Mouse (Mus musculus) gastrocnemius, postnatal 36 days (tissue): ENCODE measurements around the gene Ccdc88c. TPM values are rescaled to one million over a fixed set of nuclear protein-coding genes. Genes with fewer than 3 reads are reported as not detected.

Experiments used
- DNase-seq, 2 experiments: peaks; one replicate each; pipeline ENCODE4 v3.0.0; 2022
- intact Hi-C: fragments of 180-260 bp; cut with DNase I; formaldehyde crosslinking; loops from one replicate; pipeline ENCODE4 v1.15.1; 2025
- total RNA-seq, 2 experiments: library from RNA; stranded (reverse); gene quantifications; 2 replicates each; pipeline ENCODE4 v1.2.3; 2021

Ccdc88c gene
- total RNA-seq, 2 experiments from 2014 or later = 32.3 to 33.9 TPM

DNA sequence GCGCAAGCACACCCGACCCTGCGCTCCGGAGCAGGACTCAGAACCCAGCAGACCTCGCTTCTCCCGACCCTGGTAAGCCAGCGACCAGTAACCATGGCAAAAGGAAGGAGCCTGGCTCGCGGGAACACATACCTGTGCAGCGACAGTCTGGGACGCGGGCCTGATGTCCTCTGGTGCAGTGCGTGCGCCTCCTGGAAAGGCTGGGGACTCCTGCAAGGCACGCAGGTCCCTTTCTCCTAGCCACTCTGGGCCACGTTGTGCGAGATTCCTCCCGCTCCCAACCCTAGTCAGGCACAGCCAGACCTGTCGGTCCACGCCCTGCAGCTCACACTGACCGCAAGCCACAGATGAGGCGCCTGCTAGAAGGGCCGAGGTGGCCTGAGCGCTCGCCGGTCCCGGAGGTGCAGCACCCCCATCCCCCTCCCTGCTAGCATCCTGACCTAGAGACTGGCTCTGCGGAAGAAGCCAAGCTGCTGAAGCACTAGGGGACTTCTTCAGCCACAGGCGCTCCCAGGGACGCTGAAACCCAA, 129.7 kb downstream of the Ccdc88c start:
- intact Hi-C loops = no loop called here
- no peak for DNase-seq

DNA sequence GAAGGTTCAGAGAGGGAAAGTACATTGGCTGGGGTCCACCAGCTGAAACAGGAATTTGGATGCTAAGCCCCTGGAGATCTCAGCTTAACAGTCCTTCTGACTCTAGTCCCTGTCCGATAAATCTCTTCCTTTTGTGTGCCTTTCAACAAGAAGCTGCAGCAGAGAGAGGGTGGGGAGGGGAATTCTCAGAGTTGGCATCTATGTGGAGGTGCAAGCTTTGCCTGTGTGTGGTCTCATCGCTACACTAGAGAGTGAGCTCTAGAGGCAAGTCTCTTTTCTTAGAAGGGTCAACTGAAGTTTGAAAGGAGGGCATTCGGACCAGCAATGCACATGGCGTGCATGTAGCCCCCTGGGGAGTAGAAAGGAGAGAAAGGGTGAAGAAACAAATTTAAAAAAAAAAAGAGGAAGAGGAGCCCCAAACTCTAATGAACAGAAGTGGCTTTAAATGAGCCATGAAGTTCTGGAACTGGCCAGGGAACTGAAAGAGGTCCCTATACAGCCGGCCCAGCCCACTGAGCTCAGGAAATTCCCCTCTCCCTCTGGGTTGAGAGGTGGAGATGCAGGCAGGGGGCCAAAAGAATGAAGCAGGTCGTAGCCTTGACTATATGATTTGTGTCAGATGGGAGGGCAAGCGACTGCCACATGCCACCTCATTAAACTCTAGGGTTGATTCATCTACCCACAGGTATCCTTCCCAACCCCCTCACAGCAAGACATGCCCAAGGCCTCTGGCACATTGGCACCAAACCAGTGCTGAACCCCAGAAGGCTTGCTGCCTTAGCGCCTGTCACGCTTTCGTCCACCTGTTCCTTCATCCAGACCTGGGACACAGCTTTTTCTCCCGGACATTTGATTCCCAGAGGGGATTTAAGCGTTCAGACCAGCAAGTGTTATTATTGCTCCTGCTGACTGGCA, 130.9 kb downstream of the Ccdc88c start:
- no peak for DNase-seq
- intact Hi-C loops = no loop called here

DNA sequence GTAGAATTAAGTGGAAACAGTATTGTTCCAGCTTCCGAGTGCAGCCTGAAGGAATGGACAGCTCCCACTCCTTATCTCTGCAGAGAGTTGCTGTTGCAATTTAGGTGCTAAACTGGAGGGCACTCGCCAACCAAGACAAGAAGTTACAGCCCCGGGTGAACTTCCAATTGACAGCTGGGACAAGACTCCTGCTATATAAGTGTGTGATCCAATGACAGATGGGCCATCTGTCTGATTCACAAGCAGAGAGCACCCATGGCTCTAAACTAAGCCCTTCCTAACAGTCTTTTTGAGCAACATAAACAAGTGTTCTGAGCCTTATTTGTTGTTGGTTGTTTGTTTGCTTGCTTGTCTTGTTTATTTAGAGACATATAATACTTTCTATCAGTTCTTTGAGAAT, 132.2 kb downstream of the Ccdc88c start:
- intact Hi-C loops = no loop called here
- no peak for DNase-seq

DNA sequence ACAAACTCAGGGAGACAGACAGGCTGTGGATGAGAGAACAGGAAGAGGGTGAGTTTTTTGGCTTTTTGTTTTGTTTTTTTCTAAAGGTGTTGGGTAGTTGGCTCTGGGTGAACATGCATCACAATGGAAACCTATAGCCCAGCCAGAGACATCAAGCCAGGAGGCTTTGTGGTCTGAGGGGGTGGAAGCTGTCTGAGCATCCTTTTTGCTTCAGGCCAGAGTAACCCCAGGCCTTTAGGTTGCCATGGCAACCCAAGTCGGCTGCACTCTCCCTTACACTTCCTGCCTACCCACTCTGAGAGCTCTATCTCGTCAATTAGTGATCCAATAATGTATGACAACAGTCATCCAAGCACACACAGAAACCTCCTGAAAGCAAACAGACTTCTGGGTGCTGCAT, 133.4 kb downstream of the Ccdc88c start:
- intact Hi-C loops = no loop called here
- no peak for DNase-seq

DNA sequence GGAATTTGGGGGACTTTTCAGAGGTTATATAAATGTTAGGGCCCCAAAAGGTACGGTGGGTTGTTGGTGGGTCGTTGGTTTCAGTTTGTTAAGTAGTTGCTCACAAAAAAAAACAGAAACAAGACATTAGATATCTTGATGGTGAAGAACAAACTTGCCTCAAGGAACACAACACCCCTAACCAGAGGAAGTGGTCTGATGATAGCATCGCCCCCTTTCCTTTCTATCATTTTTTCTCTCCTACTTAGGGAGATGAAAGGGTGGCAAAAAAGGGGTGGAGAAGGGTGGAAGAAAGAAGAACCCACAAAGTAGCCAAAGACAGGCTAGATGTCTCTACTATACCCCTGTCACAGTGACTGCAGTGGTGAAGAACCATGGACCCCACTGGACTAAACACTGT, 138.3 kb downstream of the Ccdc88c start:
- DNase-seq = no peak
- intact Hi-C loops = no loop called here

DNA sequence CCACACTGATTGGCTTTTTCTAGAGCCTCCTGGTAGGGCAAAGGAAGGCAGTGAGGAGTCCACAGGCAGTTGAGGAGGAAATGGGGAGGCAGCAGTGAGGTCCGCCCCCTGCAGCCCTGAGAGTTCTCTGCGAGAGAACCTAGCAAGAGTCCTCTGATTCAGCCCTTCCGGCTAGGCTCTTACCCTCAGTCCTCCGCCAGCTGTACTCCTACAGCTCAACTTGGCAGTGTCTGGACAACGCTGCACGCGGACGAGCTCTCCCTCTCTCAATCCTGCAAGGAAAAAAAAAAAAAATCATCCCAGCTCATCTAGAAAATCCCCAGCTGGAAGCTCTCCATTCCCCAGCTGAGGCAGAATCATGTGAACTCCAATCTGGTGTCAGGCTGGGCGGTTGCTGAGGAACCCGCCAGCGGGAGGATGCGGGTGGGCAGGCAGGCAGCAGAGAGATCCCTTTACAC, 141.0 kb downstream of the Ccdc88c start:
- intact Hi-C loops = no loop called here
- DNase-seq = peak in 1 of 2 experiments; percentile 28

DNA sequence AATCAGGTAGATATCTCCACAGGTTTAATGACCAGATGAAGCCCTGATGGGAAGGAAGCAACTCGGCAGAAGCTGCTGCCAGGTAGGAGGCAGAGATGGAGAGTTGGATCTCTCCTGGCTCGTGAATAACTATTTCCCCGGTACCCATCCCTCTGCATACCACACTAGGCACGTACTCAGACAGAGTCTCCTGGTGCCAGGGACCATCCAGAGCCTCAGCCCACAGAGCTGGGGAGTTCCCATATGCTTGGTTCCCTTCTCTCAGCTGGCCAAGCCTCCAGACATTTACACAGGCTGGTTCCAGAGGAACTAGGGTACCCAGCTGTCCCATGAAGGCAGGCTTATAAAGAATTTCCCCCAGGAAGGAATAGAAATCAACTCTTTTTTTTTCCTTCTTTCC, 142.0 kb downstream of the Ccdc88c start:
- intact Hi-C loops = no loop called here
- no peak for DNase-seq

DNA sequence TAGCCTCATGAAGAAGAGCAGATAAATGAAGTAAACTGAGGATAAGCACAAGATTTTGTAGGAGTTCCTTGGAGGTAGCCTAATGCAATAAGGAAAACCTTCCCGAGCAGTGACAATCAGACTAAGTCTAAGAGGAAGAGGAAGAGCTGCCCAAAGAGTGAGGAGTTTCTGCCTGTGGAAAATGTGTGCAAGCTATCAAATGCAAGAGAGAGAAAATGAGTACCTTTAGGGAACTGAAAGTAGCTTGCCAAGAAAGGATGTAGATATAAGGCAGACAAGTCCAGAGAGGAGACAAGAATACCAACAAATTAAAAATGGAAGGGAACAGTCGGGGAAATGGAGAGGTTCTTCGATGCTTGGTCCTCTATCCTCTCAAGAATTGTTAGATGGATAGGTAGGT, 143.3 kb downstream of the Ccdc88c start:
- no peak for DNase-seq
- intact Hi-C loops = no loop called here

DNA sequence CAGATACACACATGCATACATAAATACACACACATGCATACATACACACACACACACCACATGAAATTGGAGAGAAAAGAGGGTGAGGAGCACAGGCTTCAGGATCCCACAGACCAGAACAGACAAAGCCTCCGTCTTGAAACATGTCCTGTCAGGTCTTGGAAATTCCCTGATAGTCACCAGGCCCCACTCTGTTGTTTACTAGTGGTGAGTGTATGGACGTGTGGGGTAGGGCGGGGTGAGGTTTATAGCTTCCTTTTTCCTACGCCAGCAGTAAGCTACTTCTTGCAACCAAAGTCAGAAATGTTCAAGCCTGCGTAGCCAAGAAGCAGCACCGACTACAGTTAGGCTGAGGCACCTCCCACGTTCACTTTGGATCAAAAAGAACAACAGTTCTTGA, 145.7 kb downstream of the Ccdc88c start:
- no peak for DNase-seq
- intact Hi-C loops = no loop called here

DNA sequence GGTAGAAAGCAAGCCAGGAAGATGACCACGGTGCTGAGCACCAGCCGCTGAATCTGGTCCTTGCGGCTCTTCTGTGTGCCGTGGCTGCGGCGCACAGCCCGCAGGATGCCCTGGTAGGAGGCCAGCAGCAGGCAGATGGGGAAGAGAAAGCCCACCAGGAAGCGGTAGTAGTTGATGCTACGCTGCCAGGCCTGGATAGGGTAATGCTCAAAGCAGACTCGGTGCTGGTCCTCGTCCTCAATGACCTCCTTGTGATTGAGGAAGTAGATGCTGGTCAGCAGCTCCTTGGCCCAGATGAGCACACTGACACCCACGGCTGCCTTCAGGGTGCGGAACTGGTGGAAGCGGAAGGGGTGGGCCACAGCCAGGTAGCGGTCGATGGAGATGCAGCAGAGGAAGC, 150.3 kb downstream of the Ccdc88c start:
- DNase-seq = no peak
- intact Hi-C loops = no loop called here

DNA sequence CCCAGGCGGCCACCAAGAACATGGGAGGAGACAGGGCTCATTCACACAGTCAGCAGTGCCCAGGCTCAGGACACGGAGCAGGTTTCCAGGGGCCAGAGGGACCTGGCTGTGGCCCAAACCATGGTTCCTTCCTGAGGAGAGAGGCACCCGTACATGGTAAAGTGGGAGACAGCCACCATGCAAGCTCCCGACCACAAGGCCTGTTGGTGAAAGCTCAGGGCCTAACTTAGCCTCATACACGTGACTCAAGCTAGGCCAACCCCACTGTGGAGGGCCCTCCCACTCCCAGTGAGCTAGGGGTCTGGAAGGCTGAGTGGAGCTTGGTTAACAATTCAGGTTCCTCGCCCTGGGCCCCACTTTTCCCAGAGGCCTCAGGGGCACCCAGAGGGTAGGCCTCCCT, 150.9 kb downstream of the Ccdc88c start:
- intact Hi-C loops = no loop called here
- no peak for DNase-seq

DNA sequence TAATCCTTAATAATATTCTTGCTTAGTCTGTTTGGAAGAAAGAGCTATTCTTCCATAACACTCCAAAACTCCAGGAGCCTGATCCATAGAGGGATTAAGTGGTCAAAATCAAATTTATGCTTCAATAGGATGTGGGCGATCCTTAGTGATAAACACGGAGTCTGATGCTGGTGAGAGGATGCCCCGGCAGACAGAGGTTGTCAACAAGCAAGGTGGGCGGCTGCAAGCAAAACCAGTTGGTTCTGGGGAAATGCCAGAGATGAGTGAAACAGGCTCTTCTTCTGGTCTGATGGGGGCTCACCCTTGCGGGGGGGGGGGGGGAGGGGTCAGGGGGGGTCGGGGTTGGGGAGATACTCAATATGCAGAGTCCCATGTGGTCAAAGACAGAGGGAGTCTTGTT, 152.9 kb downstream of the Ccdc88c start:
- DNase-seq = no peak
- intact Hi-C loops = no loop called here

DNA sequence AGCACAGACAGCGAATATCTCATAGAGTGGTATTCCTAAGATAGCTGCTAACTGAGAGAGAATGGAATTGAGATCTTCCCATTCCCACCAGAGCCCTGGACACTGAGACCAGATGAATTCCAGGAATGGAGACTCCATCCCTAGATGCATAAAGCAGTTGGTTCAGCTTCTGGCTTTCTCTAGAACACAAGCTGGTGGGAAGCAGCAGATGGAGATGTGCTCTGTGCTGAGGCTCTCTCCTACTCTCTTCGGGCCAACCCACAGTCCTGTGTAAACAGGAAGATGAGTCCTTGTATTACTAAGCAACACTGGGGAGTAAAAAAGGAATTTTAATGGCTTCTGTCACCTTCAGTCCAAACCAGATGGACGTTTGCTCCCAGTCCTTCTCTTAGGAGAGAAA, 153.3 kb downstream of the Ccdc88c start:
- intact Hi-C loops = no loop called here
- DNase-seq = no peak

DNA sequence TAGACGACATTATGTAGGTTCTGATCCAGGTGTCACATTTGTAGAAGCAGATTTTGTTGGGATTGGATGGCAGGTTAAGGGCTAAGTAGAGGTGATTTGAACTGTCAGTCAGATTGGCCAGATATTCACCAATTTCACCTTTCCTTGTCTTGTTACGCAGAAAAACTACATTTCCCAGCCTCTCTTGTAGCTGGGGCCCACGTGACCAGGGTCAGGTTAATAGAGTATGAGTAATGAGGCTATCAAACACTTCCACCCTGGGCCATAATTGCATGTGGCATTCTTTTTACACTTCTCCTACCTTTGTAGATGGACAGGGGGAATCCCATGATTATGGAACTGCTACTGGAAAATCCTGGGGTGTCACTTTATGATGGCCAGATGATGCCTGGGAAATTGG, 155.2 kb downstream of the Ccdc88c start:
- intact Hi-C loops = no loop called here
- no peak for DNase-seq

DNA sequence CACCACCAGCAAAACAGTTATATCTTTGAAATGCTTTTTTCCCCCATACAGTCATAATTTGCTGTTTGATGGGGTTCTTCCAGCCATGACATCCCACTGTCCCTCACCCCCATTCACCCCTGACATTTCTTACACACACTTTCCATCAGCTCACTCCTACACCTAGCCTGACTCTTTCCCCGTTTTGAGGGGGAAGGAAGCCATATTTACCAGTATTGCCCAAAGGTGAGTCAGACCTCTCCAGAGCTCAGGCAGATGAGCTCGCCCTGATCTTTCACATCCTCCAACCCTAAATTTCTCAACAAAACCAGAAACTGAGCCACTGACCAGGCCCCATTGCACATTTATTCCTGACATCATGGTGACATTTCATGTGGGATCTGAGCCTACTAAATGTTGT, 157.0 kb downstream of the Ccdc88c start:
- intact Hi-C loops = no loop called here
- no peak for DNase-seq

DNA sequence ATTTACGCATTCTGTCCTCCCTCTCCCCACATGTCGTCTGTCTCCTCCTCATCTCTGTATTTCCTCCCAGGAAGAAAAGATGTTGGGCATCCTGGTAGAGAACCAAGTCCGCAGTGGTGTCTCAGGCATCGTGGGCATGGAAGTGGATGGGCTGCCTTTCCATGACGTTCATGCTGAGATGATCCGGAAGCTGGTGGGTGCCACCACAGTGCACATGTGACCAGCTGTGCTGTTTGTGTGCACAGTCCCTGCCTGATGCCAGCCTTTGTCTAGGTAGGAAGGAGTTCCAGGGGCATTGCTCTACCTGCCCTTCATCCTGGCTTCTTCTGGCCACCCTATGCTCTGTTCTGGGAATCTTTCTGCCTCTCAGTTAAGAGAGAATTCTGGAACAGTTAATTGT, 157.6 kb downstream of the Ccdc88c start:
- DNase-seq = no peak

DNA sequence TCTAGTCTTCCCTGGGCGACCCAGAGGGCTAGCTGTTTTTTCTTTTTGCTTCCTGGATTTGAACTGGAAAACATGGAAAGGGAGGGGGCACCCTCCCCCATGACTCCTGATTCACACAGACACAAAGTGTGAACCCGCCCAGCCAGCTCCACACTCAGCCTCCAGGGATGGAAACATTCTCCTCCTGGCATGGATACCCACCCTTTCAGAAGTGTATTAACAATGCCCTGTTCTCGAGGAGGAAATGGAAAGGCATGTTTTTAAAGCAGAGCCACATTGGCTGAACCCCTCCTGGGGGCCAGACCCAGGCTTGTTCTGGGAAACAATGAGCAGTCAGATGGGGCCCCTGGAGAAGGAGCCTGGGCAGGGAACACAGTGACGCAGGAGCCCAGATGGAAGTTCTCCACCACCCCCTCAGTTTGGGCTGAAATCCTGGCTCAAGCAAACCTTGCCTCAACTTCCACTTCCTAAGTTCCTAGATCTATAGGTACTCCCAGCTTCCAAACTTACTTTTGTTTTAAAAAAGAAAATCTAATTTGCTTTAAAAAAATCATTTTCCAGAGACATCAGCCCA, 160.7 kb downstream of the Ccdc88c start:
- DNase-seq = no peak
- intact Hi-C loops = loop anchor here (5.0 kb wide), 1 partner anchor 39 kb away; the partner anchor contains the start of gene Gpr68

More for the DNA sequence above, 157.6 kb downstream of the Ccdc88c start:
- intact Hi-C loops = no loop called here

DNA sequence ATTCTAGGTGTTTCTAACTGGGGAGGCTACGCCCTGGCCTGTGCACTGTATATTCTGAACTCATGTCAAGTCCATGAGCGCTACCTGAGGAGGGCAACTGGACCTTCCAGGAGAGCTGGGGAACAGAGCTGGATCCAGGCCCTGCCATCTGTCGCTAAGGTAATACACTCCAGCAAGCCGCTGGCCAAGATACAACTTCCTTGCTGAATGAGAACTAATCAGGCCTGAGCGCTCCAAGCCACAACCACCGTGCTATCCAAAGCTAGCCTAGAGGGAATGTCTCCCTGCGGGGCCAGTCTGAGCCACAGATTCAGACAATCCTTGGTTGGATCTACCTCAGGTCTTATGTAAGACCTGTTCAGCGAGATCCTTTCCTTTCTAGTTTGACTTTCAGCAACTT, 161.8 kb downstream of the Ccdc88c start:
- DNase-seq = peak; percentile 29 to 51
- intact Hi-C loops = loop anchor here (5.0 kb wide), 1 partner anchor 40 kb away; the partner anchor contains the start of gene Gpr68

DNA sequence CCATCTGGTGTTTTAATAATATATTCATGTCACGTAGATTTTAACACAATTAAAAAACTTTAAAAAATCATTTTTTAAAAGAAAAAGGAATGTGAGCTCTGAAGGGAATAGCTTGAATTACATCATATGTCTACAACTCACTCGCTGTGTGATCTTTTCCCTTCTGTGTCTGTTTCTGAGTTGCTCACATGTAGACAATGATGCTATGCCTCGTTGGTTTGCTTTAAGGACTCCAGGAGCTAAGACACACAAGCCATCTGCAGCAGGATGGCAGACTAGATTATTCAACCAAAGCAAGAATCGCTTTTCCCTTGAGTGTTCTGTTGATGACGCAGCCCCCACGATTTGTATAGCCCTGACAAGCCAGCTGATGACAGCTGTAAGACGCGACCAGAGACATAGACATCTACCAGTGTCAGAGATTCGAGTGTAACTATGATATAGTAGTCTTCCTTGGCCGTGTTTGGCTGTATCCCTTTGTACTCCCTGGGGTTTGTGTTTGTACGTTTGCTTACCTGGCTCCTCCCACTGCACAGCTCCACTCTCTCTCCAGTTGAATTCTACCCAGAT, 163.3 kb downstream of the Ccdc88c start:
- DNase-seq = no peak
- intact Hi-C loops = loop anchor here (5.0 kb wide), 1 partner anchor 42 kb away; the partner anchor contains the start of gene Gpr68

DNA sequence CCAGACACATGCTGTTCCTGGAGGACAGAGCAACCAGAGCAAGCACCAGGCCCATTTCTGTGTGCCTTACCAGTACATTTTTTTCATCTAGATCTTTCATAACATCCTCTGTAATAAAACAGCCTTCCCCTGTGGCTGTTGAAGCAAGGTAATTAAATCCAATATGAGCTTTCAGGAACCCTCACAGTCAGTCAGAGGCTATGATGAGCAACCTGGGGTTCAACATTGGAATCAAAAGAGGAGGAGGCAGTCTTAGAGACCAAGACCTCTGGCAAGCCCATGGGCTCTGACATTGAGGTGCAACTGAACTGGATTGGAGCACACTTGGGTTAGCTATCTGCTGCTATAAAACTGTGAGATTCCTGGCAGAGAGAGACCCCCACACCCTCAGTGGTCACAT, 163.8 kb downstream of the Ccdc88c start:
- intact Hi-C loops = loop anchor here (5.0 kb wide), 1 partner anchor 42 kb away; the partner anchor contains the start of gene Gpr68

DNA sequence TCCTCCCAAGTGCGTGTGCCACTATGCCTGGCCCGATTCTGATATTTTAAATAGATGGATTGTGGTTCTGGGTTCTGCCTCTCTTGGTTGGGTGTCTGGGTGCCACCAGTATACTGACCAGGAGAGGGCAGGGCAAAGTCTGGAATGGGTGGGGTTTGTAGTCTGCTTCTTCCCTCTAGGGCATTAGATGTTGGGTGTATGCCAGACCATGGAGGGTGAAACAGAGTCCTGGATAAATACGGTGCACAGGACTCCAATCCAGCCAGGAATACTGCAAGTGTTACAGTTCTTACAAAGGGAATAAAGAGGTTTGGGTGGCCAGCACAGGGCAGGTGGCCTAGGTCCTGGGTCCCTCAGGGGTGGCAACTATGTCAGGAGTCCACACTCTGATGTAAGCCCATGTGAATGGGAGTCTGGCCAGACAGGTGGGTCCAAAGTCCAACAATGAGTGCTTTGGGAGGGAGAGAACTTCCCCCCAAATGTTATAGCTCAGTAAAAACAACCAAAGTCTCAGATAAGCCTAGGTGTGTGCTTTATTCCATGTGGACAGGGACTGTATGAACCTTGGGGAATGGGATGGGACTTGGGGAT, 165.9 kb downstream of the Ccdc88c start:
- intact Hi-C loops = no loop called here
- no peak for DNase-seq

More for the DNA sequence above, 163.8 kb downstream of the Ccdc88c start:
- no peak for DNase-seq
